Mouse (Mus musculus): ENCODE data around the gene Rtl1.
A peak's percentile ranks its signal among the peaks of the same experiment; 100 is the strongest.

The Rtl1 gene

DNA sequence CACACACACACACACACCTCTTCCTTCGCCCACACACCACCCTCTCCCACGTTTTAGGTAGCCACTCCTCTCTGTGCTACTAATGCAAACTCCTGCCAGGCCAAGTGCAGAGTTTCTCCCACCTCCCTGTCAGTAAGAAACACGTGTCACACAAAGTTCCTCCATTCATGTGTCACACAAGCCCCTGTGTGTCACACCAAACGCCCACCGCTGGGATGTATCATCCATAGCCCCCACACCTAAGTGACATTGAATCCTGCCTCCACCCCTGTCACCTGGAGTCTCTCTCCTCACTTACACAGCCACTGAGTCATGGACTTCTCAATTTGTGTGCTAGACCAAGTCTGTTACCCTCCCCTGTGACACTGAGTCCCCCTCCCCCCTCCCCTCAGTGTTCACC is 17.9 kb downstream of the Rtl1 start:
- DNase-seq (ENCODE audit: low read depth, low spot score), result no peak

DNA sequence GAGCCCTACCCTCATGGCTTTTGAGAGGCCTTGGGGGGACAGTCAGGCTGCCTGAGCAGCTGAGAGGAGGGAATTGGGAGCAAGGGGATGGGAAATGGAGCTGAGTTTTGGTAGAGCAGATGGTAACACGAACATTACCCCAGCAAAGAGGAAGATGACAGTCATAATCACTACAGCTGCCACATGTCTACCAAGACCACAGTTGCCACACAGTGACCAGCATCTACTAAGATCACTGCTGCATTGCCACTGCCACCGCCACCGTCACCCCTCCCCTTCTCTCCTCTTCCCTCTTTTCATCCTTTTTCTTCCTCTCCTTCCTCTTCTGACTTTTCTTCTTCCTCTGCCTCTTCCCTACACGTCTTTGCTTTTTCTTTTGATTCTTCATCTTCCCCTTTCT is 27.9 kb downstream of the Rtl1 start:
- DNase-seq (ENCODE audit: low read depth, low spot score), result no peak

DNA sequence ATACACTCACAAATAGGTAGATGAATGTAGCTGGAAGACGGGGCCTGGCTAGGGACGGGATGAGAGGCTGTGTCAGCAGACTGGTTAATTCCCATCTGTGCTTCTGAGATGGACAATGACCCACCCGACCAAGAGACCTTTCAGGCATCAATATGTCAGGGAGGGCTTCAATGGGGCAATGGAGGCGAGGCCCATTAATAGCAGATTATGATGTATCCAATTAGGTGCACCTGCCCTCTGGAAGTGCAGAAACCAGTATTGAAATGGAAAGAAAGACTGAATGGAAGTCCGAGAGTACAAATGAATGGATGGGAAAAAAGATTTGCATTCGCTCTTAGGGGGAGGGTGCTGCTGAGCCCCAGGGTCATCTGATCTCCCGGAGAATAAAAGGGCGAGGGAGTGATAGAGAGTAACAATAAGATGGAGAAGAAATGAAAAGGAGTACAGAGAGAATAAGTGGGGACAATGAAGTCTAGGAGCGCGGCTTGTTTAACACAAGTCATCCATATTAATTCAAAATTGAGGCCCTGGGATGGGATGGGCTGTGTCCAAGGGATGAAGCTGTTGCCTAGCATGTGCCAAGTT is 39.9 kb downstream of the Rtl1 start:
- no peak for DNase-seq (ENCODE audit: low read depth, low spot score)

DNA sequence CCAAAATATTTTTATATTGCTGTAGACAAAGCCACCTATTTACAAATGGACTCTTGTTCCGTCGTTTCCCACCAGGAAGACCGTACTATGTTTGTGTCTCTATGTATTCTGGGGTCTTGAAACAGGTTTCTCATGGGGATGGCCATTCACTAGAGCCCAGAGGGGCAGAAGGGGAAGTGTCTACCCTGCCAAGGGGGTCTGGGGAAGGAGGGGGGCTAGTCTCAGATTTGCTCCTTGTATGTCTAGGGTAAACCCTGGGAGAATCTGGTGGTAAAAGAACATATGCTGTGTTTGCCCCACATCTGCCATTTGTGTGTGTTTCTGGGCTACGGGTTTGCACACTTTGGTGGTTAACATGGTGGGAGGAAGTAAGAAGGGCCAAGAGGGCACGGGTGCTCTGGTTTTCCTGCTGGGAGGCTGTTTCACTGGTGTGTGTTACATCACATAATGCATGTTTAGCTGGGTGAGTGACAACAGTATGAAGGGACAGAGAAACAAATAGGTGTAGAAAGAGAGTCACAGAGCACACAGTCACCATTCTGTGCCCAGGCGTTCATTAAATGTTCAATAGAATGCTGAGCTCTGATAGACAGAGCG is 41.1 kb downstream of the Rtl1 start:
- no peak for DNase-seq (ENCODE audit: low read depth, low spot score)

DNA sequence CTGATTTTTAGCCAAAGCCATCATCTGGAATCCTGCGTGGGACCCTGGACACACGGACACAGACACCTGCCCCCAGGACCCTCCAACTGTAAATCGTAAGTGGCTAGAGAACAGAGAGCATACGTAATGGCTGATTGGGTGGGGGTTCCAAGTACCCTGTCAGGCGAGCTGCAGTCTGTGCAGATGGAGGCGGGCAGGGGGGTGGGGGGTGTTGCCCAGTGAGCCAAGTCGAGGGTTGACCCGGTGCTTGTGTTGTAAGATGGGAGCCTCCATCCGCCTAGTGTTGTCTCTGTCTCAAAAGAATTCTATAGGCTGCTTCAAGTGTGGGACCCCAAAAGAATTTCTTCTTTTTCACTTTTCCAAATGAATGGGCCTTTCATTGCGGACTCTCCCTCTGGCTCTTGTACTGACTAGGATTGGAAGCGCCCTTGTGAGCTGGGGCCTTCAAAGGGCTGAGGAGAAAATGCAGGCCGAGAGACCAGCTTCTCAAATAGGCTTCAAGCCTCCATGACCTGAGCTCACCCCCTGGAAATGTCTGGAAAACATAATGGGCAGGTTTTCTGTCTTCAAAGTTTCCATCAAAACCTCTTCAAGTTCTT is 41.8 kb downstream of the Rtl1 start:
- DNase-seq (ENCODE audit: low read depth, low spot score), result no peak

DNA sequence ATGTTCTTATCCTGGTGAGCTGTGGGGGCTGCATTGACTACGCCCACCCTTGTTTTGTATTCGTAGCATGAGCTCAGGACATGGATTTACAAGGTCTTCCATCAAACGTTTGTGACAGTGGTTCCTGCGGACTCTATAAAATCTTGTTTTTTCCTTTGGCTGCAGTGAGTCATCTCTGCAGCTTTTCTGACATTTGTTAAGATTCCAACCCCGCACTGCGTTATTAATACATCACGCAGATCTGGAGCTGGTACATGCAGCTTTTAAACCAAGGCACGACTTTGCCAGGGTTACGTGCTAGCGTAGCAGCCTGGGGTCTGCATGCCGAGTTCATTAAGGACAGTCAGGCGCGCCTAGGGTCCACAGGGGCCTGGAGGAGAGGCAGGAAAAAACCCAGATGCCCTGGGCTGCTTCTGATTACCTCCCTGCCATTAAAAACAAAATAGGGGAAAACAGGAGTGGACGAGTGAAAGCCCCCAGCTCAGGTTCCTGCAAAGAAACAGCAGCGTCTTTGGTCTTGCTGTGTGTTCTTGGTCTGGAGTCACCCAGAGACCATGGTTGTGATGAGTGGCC is 44.2 kb downstream of the Rtl1 start:
- no peak for DNase-seq (ENCODE audit: low read depth, low spot score)

DNA sequence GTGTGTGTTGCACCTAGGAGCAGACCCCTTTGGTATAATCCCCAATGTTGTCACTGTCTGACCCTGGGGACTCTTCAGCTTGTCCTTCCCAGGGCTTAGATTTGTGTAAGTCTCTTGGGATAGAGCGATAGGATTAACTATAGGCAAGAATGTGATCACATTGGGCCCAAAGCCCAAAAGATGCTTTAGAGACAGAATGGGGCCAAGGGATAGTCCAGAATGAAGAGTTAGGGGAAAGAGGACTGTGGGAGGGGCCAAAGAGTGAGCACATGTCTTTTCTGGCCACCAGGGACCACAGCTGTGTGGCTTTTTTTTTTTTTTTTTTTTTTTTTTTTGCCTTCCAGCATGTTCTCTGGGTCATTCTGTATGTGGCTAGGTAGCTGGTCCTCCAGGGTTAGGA is 46.6 kb downstream of the Rtl1 start:
- DNase-seq (ENCODE audit: low read depth, low spot score), result no peak

DNA sequence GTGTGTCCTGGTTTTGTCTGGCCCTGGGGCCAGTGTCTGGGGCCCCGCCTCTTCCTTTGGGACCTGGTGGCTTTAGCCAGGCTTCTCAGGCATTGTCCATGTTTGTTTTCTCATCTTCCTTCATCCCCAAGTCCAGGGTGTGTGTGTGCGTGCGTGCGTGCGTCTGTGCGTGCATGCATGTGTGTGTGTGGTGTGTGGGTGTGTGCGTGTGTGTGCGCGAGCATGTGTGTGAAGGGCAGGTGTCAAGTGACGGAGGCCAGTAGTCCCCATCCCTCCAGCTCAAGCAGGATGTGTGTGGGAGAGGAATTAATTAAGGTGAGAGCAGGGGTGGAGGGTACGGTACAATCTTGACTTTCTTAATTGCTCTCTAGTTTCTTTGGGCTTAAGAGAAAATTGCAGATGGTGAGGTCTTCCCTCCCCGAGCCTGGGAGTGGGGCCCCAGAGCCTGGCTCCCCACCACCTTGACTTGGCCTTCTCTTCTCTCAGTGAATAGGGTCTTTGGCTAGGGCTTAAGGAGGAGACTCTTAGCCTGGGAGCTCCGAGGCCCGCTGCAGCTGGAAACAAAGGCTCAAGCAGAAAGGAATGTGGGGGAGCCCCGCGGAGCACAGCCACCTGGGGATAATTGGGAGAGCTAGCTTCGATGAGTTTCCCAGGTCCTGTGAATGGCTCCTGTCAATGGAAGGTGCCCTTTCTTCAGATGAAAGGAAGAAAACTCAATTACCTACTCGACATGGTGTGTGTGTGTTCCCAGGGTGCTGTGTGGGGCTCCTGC is 47.2 kb downstream of the Rtl1 start:
- peak; percentile 59 for DNase-seq (ENCODE audit: low read depth, low spot score)

DNA sequence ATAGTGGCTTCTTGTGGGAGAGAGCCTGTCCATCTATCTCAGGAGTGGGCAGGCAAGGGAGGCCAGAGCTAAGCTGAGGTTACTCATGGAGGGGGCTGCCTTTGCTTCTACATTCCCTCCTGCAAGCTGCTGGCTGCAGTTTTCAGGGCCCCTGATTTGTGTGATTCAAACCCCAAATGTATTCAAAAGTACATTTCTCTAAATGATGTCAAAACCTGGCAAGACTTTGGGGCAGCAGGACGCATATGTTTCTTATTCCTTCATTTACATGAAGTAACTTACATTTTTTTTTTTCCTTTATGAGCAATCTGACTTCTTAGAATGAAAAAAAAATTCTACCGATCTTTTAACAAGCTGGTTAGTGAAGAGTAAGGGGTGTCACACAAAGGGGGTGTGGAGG is 48.4 kb downstream of the Rtl1 start:
- DNase-seq (ENCODE audit: low read depth, low spot score), result no peak

DNA sequence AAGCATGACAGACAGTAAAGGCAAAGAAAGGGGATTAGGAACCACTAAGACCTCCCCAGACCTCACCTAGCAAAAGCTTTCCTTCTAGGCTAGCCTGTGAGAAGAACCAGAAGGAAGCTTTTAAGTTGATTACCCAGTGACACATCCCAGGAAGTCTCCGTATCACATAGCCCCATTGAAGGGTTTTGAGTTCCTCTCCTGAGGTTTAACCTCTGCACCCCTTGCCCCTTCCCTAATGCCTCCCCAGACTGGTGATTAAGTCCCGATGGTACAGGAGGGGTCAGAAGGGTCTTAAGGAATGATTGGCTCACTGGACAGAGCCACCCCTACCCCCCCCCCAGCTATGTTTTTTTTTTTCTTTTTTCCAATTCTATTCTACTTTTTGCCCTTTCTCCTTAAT is 53.0 kb downstream of the Rtl1 start:
- DNase-seq (ENCODE audit: low read depth, low spot score), result no peak

DNA sequence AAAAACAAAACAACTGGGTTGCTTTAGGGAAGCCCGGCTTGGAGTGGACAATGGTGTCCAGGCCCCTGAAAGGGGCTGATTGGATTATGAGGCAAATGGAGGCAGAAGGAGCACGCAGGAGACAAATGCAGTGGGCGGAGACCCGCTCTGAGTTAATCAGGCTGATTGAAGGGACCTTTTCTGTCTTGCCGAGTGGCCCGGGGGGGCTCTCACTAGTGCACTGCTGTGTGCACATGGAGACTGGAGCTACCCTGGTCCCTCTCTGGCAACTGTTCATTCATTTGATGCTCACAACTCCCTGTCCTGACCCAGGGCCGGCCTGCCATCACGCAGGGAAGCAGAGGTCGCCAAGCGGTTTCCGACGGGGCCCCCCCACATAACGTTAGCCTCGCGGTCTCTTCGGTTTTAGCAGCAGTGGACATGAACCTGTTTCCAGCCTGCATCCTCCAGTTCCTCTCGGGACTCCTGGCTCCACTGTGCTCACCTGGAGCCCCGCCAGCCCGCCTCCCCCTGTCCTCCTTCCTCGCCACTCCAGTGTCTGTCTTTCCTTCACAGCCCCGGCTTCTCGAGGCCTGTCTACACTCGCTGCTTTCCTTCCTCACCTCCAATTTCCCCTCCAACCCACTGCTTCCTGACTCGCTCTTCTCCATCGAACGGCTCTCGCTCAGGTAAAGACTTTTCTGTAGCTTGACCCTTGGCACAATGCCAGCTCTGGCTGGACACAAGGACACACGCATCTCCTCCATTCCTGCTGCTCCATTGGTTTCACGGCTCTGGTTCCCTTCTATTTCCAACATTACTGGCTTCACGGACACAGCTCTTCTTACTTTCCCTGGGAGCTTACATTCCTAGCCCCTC is 54.0 kb downstream of the Rtl1 start:
- no peak for DNase-seq (ENCODE audit: low read depth, low spot score)

DNA sequence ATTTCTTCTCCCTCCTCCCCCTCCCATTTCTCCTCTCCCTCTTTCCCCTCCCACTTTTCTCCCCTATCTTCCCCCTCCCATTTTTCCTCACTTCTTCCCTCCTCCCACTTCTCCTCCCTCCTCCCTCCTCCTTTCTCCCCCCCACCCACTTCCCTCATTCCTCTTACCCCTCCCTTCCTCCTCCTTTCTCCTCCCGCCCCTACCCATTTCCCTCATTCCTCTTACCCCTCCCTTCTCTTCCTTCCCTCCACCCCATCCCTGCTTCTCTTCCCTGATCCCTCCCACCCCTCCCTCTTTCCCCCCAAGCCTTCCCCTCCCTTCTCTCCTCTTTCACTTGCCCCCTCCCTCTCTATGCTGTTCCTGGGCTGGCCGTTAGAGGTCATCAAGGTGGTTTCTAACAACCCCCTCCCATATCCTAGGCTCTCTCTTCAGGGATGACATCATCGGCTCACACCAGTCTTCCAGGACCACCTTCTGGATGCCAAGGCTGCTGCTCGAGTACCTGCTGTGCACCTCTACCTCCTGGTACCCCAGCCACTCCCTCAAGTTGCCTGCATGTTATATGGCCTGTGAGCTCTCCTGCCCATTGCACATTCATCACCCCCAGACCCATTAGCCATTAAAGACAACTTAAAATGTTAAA is 56.7 kb downstream of the Rtl1 start:
- DNase-seq (ENCODE audit: low read depth, low spot score), result peak; percentile 95

DNA sequence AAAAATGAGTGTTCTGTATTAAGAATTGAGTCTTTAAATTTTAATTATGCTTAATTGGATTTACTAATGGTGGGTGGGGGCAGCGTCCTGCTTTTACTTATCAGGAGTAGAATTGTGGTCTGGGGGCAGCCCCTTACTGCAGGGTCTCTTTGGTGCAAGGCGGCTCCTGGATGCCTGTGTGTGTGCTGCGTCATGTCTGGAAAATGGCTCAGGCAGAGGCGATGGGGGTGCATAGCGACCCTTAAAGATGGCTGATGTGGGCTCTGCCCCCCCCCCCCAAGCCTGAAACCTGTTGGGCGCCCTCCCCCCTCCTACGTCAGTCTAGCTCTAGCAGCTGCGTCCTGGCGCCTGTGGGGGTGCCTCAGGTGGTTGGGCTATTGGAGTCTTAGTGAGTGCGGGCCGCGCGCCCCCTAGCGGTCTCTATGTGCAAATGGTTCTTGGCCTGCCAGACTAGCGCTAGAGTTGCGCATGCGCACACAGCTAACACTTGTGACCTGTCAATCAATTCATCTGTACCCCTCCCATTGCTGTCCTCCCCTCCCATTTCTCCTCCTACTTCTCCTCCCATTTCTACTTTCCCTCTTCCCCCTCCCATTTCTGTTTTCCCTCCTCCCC is 57.4 kb downstream of the Rtl1 start:
- peak; percentile 98 for DNase-seq (ENCODE audit: low read depth, low spot score)

DNA sequence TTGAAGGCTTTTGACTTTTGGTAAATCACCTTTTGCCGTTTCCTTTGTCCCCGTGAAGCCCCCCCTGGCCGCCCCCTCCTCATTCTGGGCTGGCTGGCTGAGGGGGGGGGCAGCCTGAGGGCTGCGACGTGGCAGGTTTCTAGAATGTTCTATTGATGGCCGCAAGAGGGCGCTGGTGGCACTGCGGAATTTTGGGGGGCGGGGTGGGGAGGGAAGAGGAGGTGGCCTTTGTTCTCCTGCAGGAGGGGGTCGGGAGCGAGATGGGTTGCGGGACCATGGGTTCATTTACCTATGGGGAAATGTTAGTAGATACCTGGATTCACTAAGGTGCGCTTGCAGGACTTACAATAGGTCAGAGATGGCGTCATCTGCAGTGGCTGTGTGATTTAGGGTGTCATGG is 58.1 kb downstream of the Rtl1 start:
- peak; percentile 80 for DNase-seq (ENCODE audit: low read depth, low spot score)

DNA sequence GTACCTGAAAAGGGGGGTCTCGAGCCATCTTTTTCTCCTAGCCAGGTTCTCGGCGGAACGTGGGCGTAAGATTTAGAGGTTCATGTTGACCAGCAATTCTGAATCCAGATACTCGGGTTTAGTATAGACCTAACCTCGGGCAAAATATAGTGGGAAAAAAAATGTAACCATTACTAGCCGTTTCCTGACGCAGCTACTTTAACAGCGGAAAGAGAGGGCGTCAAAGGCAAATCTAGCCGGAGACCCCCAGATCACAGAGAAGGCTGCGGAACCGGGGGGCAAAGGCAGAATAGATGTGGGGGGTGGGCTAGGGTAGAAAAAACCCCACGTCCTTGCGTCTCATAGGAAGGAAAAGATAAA is 58.6 kb downstream of the Rtl1 start:
- DNase-seq (ENCODE audit: low read depth, low spot score), result no peak

DNA sequence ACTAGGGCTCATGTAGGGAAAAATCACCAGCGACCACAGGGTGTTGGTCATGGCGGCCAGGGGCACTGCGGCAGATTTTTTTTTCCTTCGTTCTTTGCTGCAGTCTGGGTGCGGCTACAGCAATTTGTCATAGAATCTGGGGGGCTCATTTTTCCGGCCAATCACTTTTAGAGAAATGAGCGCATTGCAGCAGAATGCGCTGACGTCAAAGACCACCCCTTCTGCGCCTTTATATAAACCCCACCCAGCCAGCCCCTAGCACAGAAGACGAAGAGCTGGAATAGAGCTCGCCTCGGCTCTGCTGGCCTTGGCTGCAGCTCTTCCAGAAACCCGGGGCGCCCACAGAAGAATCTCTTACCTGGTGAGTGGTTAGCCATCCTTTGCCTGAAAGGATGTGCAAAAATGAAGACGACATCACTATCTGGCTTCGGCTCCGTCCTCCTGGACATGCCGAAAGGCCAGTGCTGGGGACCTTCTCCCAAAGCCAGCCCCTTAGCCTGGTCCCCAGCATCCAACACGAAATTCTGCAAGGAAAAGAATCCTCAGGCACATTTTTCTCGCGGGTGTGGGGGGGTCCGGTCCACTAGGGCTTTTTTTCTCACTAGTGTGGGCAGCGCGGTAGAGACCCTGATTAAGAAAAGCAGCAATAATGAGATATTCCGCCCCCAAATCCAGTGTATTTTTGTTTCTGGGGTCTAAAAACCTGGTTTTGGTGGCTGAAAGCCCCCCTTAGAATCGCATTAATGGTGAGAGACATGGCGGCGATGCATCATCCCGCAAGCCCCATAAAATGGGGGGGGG is 59.2 kb downstream of the Rtl1 start:
- peak; percentile 80 for DNase-seq (ENCODE audit: low read depth, low spot score)

DNA sequence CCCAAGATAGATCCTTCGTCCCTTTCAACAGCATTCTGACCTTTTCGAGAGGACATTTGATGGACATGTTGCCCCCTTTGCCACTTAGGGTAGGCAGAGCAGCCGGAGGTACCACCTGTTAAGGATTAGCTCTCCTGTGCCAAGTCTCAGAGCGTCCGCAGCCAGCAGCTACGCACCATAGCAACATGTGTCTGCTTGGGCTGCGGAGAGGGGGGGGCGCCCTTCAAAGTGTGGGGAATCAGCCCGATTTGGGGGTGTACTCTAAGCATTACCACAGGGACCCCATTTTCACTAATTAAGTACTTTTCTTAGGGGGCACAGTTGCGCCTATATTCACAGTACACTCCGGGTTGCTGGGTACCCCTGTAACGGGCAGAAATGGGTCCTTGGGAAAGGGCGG is 60.2 kb downstream of the Rtl1 start:
- no peak for DNase-seq (ENCODE audit: low read depth, low spot score)

Measured in R1 (cell line).